Mouse (Mus musculus) C2C12 (cell line): Measurements from ENCODE around the gene E2f2.

ENCODE experiments used
- CEBPB ChIP-seq: IDR thresholded peaks from one replicate; pipeline ENCODE4 v1.6.1; 2011; ENCODE audit warnings: low read depth, mild to moderate bottlenecking, control low read depth, moderate library complexity
- CTCF ChIP-seq: IDR thresholded peaks from one replicate; pipeline ENCODE4 v1.5.1; 2011; ENCODE audit not compliant: control insufficient read depth, insufficient read depth, insufficient read length
- MAX ChIP-seq: IDR thresholded peaks from one replicate; pipeline ENCODE4 v1.6.1; 2011; ENCODE audit warnings: mild to moderate bottlenecking, control low read depth

DNA sequence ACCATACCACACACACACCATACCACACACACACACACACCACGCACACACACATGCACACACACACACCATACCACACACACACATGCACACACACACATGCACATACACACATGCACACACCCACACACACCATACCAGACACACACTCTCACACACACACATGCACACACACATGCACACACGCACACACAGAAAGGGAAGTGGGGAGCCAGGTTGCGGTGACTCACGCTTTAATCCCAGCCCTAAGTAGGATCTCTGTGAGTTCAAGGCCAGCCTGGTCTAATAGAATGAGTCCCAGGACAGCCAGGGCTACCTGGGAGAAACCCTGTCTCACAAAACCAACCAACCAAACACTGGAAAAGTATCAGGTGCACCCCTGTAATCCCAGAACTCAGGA lies 47.6 kb upstream of the E2f2 start:
- TF ChIP-seq CTCF (no peak), MAX (no peak), CEBPB (no peak)
